ENCODE assay signal across 29 mouse cellular contexts in the genomic region with DNA sequence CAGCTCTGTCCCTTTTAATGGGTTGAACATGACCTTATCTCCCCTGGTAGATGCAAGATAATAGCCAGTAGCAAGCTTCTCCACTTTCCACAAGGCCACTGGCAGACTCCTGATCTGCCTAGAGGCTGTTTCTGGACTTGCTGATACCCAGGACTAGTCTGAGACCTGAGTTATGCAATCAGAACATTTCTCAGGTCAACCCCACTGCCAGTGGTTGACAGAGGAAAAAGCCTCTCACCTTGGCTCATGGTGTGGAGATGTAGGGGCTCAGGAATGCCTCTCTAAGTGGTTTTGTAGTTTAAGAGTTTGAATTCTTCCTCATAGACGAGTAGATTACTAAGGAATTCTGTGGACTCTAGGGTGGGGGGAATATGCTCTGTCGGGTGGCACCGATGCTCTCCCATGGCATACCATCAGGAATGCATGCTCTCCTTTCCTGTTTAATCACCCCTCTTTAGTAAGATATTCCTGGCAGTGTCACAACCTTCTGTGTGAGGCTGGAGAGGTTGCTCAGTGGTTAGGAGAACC.
"Had no signal": no experiment of that assay in that cellular context is flagged by ENCODE, and none has a peak within 500 bp of the region (broad histone marks: within the 10 kb centered on the region; RNA-seq: fewer than 3 reads in every experiment).

No protein-coding gene starts in this region.

- ATAC-seq: liver, embryonic 12.5 days; liver, postnatal 0 days; midbrain, embryonic 13.5 days; midbrain, embryonic 15.5 days; midbrain, embryonic 16.5 days had no signal

- H3K36me3 ChIP-seq: limb, embryonic 10.5 days; limb, embryonic 12.5 days; limb, embryonic 13.5 days; limb, embryonic 15.5 days; liver, embryonic 12.5 days; liver, embryonic 13.5 days; liver, embryonic 15.5 days; midbrain, embryonic 10.5 days; midbrain, embryonic 12.5 days; midbrain, embryonic 13.5 days; midbrain, embryonic 15.5 days; neural tube, embryonic 12.5 days; neural tube, embryonic 13.5 days had no signal

- H3K4me2 ChIP-seq: limb, embryonic 12.5 days; limb, embryonic 13.5 days; limb, embryonic 15.5 days; liver, embryonic 11.5 days; liver, embryonic 12.5 days; liver, embryonic 13.5 days; liver, embryonic 15.5 days; midbrain, embryonic 11.5 days; midbrain, embryonic 12.5 days; midbrain, embryonic 13.5 days; midbrain, embryonic 15.5 days; neural tube, embryonic 12.5 days; neural tube, embryonic 13.5 days had no signal

- H3K9me3 ChIP-seq: limb, embryonic 10.5 days; limb, embryonic 12.5 days; limb, embryonic 13.5 days; limb, embryonic 15.5 days; liver, embryonic 12.5 days; liver, embryonic 13.5 days; liver, embryonic 15.5 days; midbrain, embryonic 10.5 days; midbrain, embryonic 12.5 days; midbrain, embryonic 13.5 days; midbrain, embryonic 15.5 days; neural tube, embryonic 12.5 days; neural tube, embryonic 13.5 days had no signal

- H3K4me3 ChIP-seq: left cerebral cortex, adult 2 months; limb, embryonic 10.5 days; limb, embryonic 12.5 days; limb, embryonic 13.5 days; limb, embryonic 15.5 days; liver, embryonic 12.5 days; liver, embryonic 13.5 days; liver, embryonic 15.5 days; megakaryocyte, embryonic 14.5 days; midbrain, embryonic 10.5 days; midbrain, embryonic 12.5 days; midbrain, embryonic 13.5 days; midbrain, embryonic 15.5 days; myocyte; neural tube, embryonic 12.5 days; neural tube, embryonic 13.5 days had no signal

- H3K9ac ChIP-seq: limb, embryonic 12.5 days; limb, embryonic 13.5 days; limb, embryonic 15.5 days; liver, embryonic 12.5 days; liver, embryonic 13.5 days; liver, embryonic 14.5 days; liver, embryonic 15.5 days; liver, postnatal 0 days; midbrain, embryonic 12.5 days; midbrain, embryonic 13.5 days; midbrain, embryonic 15.5 days; neural tube, embryonic 12.5 days; neural tube, embryonic 13.5 days had no signal

- DNase-seq: layer of hippocampus, postnatal 36 days; left cerebral cortex, postnatal 4 days; liver; liver, embryonic 13.5 days; liver, postnatal 0 days; lung, adult 2 months; lung, postnatal 36 days; lung, postnatal 4 days; midbrain, embryonic 14.5 days had no signal

- H3K27me3 ChIP-seq: limb, embryonic 12.5 days; limb, embryonic 13.5 days; limb, embryonic 15.5 days; liver, embryonic 12.5 days; liver, embryonic 13.5 days; liver, embryonic 15.5 days; megakaryocyte, embryonic 14.5 days; midbrain, embryonic 12.5 days; midbrain, embryonic 13.5 days; midbrain, embryonic 15.5 days; neural tube, embryonic 12.5 days; neural tube, embryonic 13.5 days had no signal

- H3K27ac ChIP-seq: left cerebral cortex, adult 2 months; limb, embryonic 10.5 days; limb, embryonic 12.5 days; limb, embryonic 13.5 days; limb, embryonic 15.5 days; liver, embryonic 12.5 days; liver, embryonic 13.5 days; liver, embryonic 14.5 days; liver, embryonic 15.5 days; macrophage; midbrain, embryonic 10.5 days; midbrain, embryonic 12.5 days; midbrain, embryonic 13.5 days; midbrain, embryonic 15.5 days; neural tube, embryonic 12.5 days; neural tube, embryonic 13.5 days had no signal

- H3K4me1 ChIP-seq: limb, embryonic 12.5 days; limb, embryonic 13.5 days; limb, embryonic 15.5 days; liver, embryonic 12.5 days; liver, embryonic 13.5 days; liver, embryonic 15.5 days; megakaryocyte, embryonic 14.5 days; midbrain, embryonic 10.5 days; midbrain, embryonic 12.5 days; midbrain, embryonic 13.5 days; midbrain, embryonic 15.5 days; neural tube, embryonic 12.5 days; neural tube, embryonic 13.5 days had no signal
